Mouse (Mus musculus) midbrain, embryonic 11.5 days (tissue): ENCODE measurements at regions not wholly inside any gene's neighbourhood (a gene's known extent, or its start where the extent isn't known, plus 50 kb on each side); places are given as distances from the start of the nearest gene placed in this dataset.

ENCODE experiments used
- ATAC-seq: fragments of 200-750 bp; cut with Nextera tagmentation; 2 replicates; pipeline ENCODE4 v1.8.0; 2017; ENCODE audit warnings: moderate TSS enrichment, moderate library complexity; ENCODE audit not compliant: low FRiP score
- DNase-seq: peaks from one replicate; pipeline ENCODE4 v3.0.0; 2015; ENCODE audit warnings: low spot score; ENCODE audit errors: missing footprints
- H3K27ac ChIP-seq: fragments of 300-500 bp; sonication (generic); 2 replicates; pipeline ENCODE4 v1.5.1; 2014; ENCODE audit warnings: low read depth, low read length
- H3K27me3 ChIP-seq: fragments of 300-500 bp; sonication (generic); 2 replicates; pipeline ENCODE4 v1.6.1; 2014; ENCODE audit warnings: mild to moderate bottlenecking, low read length, moderate library complexity, mixed read lengths; ENCODE audit not compliant: control insufficient read depth, insufficient read depth
- H3K36me3 ChIP-seq: fragments of 300-500 bp; sonication (generic); 2 replicates; pipeline ENCODE4 v1.6.1; 2014; ENCODE audit warnings: mild to moderate bottlenecking, low read length, moderate library complexity, mixed read lengths; ENCODE audit not compliant: control insufficient read depth, insufficient read depth
- H3K4me1 ChIP-seq: fragments of 300-500 bp; sonication (generic); 2 replicates; pipeline ENCODE4 v1.6.1; 2014; ENCODE audit warnings: low read length; ENCODE audit not compliant: control insufficient read depth, insufficient read depth
- H3K4me2 ChIP-seq: fragments of 300-500 bp; sonication (generic); 2 replicates; pipeline ENCODE4 v1.6.1; 2014; ENCODE audit warnings: mild to moderate bottlenecking, moderate library complexity
- H3K4me3 ChIP-seq: fragments of 300-500 bp; sonication (generic); 2 replicates; pipeline ENCODE4 v1.5.1; 2014; ENCODE audit warnings: low read depth, low read length
- H3K9ac ChIP-seq: fragments of 300-500 bp; sonication (generic); 2 replicates; pipeline ENCODE4 v1.6.1; 2014; ENCODE audit warnings: low read length
- H3K9me3 ChIP-seq: fragments of 300-500 bp; sonication (generic); 2 replicates; pipeline ENCODE4 v1.6.1; 2016; ENCODE audit warnings: low read length; ENCODE audit not compliant: control insufficient read depth
- WGBS: fragments of 180-500 bp; shearing (Covaris S2); extraction: QIAGEN DNeasy Blood & Tissue Kit; methylation state at CpG from one replicate; pipeline ENCODE4 v1.1.7; 2014; 5-methylcytosine and 5-hydroxymethylcytosine counted together

GRCm38 (mm10) chr8:76183836-76184235, 715.4 kb upstream of the Nr3c2 start:
- Histone ChIP-seq H3K9ac (no peak overlapping the region), H3K4me1 (no peaks in the 10 kb centered on the region)
- no peak for ATAC-seq

GRCm38 (mm10) chr8:76187293-76187692, 711.9 kb upstream of the Nr3c2 start:
- no peak for ATAC-seq

More at GRCm38 (mm10) chr8:76183836-76184235, 715.4 kb upstream of the Nr3c2 start:
- no peak overlapping the region for H3K4me3 ChIP-seq
- H3K27me3 ChIP-seq: no peaks in the 10 kb centered on the region
- no peak overlapping the region for H3K4me2 ChIP-seq
- DNase-seq: no peak
- H3K27ac ChIP-seq: no peak overlapping the region
- no peaks in the 10 kb centered on the region for H3K36me3 ChIP-seq
- H3K9me3 ChIP-seq: no peaks in the 10 kb centered on the region

GRCm38 (mm10) chr8:76211891-76212290, 687.4 kb upstream of the Nr3c2 start:
- DNase-seq (no peak), ATAC-seq (no peak)
- H3K4me1 ChIP-seq: no peaks in the 10 kb centered on the region
- 86% methylated on average over 4 of the region's 4 CpGs for WGBS
- no peaks in the 10 kb centered on the region for H3K27me3 ChIP-seq
- no peak overlapping the region for H3K9ac ChIP-seq
- H3K27ac ChIP-seq: no peak overlapping the region
- no peaks in the 10 kb centered on the region for H3K36me3 ChIP-seq
- no peaks in the 10 kb centered on the region for H3K9me3 ChIP-seq
- H3K4me2 ChIP-seq: no peak overlapping the region
- H3K4me3 ChIP-seq: no peak overlapping the region

More at GRCm38 (mm10) chr8:76187293-76187692, 711.9 kb upstream of the Nr3c2 start:
- Histone ChIP-seq H3K4me3 (no peak overlapping the region), H3K4me2 (no peak overlapping the region), H3K9ac (no peak overlapping the region), H3K4me1 (no peaks in the 10 kb centered on the region), H3K36me3 (no peaks in the 10 kb centered on the region), H3K27me3 (no peaks in the 10 kb centered on the region), H3K9me3 (no peaks in the 10 kb centered on the region), H3K27ac (no peak overlapping the region)
- WGBS: 83% methylated on average over 5 of the region's 5 CpGs
- DNase-seq: no peak

- Histone ChIP-seq H3K4me1 (no peaks in the 10 kb centered on the region), H3K9ac (no peak overlapping the region), H3K4me2 (no peak overlapping the region), H3K27me3 (no peaks in the 10 kb centered on the region), H3K27ac (no peak overlapping the region), H3K36me3 (no peaks in the 10 kb centered on the region), H3K9me3 (no peaks in the 10 kb centered on the region), H3K4me3 (no peak overlapping the region)
- WGBS: 82% methylated on average over 4 of the region's 4 CpGs
- ATAC-seq (no peak), DNase-seq (no peak)
These were observed 681.2 kb upstream of the Nr3c2 start for GRCm38 (mm10) chr8:76217819-76218580.

- H3K9me3 ChIP-seq: no peaks in the 10 kb centered on the region
- ATAC-seq: peak; percentile 64; the same call in 1 of the 2 replicates
These were observed 668.4 kb upstream of the Nr3c2 start for GRCm38 (mm10) chr8:76230847-76231246.

GRCm38 (mm10) chr8:76249194-76249593, 650.0 kb upstream of the Nr3c2 start:
- H3K36me3 ChIP-seq: no peaks in the 10 kb centered on the region
- H3K9me3 ChIP-seq: no peaks in the 10 kb centered on the region

More at GRCm38 (mm10) chr8:76230847-76231246, 668.4 kb upstream of the Nr3c2 start:
- no peaks in the 10 kb centered on the region for H3K4me1 ChIP-seq
- no peak overlapping the region for H3K4me3 ChIP-seq
- H3K27me3 ChIP-seq: no peaks in the 10 kb centered on the region
- H3K9ac ChIP-seq: no peak overlapping the region
- H3K27ac ChIP-seq: no peak overlapping the region
- WGBS: 16% methylated on average over 1 of the region's 1 CpGs
- H3K4me2 ChIP-seq: no peak overlapping the region
- H3K36me3 ChIP-seq: no peaks in the 10 kb centered on the region
- no peak for DNase-seq

GRCm38 (mm10) chr8:76252161-76253010, 646.9 kb upstream of the Nr3c2 start:
- no peaks in the 10 kb centered on the region for H3K4me1 ChIP-seq
- no peak overlapping the region for H3K4me2 ChIP-seq
- no peaks in the 10 kb centered on the region for H3K27me3 ChIP-seq
- 81% methylated on average over 9 of the region's 9 CpGs for WGBS
- H3K36me3 ChIP-seq: no peaks in the 10 kb centered on the region
- no peak overlapping the region for H3K27ac ChIP-seq
- ATAC-seq (no peak), DNase-seq (no peak)
- H3K9ac ChIP-seq: no peak overlapping the region
- H3K9me3 ChIP-seq: no peaks in the 10 kb centered on the region
- no peak overlapping the region for H3K4me3 ChIP-seq

More at GRCm38 (mm10) chr8:76249194-76249593, 650.0 kb upstream of the Nr3c2 start:
- H3K9ac ChIP-seq: no peak overlapping the region
- H3K4me1 ChIP-seq: no peaks in the 10 kb centered on the region
- no peak overlapping the region for H3K4me3 ChIP-seq
- no peaks in the 10 kb centered on the region for H3K27me3 ChIP-seq
- 79% methylated on average over 3 of the region's 3 CpGs for WGBS
- DNase-seq (no peak), ATAC-seq (no peak)
- no peak overlapping the region for H3K4me2 ChIP-seq
- no peak overlapping the region for H3K27ac ChIP-seq
